Mouse (Mus musculus): Measurements from ENCODE around the gene Nlrp3.
A peak's percentile ranks its signal among the peaks of the same experiment; 100 is the strongest.

GRCm38 (mm10) chr11:59541324-59541723 lies at the start of gene Nlrp3:
- no peak for TF ChIP-seq CTCF (IDR thresholded peaks at IDR 0.05; ENCODE audit: low read depth)
- TF ChIP-seq EP300 (IDR thresholded peaks at IDR 0.05; ENCODE audit: low read depth): 0 out of 2 replicates have a peak, but pooled peaks have one; percentile 24

Data from liver, postnatal 0 days (tissue).